Mouse (Mus musculus): Measurements from ENCODE around the gene Morc3.

DNA sequence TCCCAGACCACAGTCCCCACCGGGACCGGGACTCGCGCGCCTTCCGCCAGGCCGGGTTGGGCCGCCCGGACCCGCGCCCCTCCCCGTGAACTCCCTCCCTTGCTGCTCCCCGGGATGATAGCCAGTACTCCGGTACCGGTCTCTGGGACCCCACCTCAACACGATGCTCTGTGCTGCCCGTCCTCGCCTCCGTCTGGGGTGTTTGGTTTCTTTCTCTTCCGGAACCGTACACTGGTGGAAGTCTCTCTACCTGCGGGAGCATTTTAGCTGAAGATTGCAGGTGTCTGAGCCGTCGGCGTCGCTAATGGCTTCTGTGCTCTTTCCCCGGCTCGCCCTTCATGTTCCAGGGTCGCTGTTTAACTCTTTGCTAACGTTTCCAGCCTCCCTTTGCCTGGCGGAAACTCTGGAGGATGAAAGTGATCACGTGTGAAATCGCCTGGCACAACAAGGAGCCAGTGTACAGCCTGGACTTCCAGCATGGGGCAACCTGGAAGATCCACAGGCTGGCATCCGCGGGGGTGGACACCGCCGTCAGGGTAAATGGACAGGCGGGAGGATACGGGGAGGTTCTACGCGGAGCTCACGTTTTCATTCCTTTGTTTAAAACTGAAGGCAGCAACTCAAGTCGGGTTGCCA, 52.3 kb downstream of the Morc3 start:
- TF ChIP-seq GATA1 (IDR thresholded peaks at IDR 0.05; ENCODE audit: low read length): no peak
- TF ChIP-seq TAL1 (IDR thresholded peaks at IDR 0.05; ENCODE audit: low read length): no peak

Measured in erythroblast, embryonic 14.5 days (primary cell).